Comparison of ENCODE assay signal across 9 mouse cellular contexts in the genomic region with DNA sequence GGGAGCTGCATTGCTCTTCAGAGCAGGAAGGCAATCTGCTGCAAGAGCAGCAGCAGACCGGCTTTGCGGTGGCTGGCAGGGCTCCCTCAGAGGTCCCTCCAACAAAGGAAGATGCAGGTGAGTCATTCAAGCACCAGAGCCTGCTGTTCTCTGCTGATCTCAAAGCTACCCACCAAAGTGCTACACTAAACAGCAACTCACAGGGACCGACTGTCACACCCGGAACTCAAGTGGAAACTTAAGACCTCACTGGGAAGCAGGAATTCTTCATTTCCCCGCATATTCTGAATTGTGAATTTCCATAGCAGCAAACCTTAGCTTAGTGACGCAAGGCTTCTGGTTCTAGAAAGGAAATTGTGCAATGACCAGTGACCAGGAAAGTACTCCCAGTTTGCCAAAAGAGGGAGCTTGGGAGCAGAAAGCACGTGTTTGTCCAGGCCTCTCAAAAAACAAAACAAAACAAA. TPM values are rescaled to one million over a fixed set of nuclear protein-coding genes. Genes with fewer than 3 reads are reported as not detected.
DNase-seq lines count a peak whose midpoint lies in the region; ATAC-seq and TF ChIP-seq lines count a peak whose summit lies in the region.
"Had no signal": no experiment of that assay in that cellular context is flagged by ENCODE, and none has a peak within 500 bp of the region (broad histone marks: within the 10 kb centered on the region; RNA-seq: fewer than 3 reads in every experiment).

No protein-coding gene starts in this region.

- H3K4me3 ChIP-seq in hindbrain, postnatal 0 days (ENCODE audit: low read length): no peak overlapping the region
- H3K4me3 ChIP-seq in hindbrain, embryonic 13.5 days: no peak overlapping the region
- H3K4me3 ChIP-seq in E14TG2a.4 (replicated peaks; ENCODE audit: low read length): no peak overlapping the region
- no peak overlapping the region for H3K4me3 ChIP-seq in heart, embryonic 10.5 days
- H3K4me3 ChIP-seq in neural tube, embryonic 15.5 days (replicated peaks): no peak overlapping the region
- H3K4me3 ChIP-seq: limb, embryonic 13.5 days had no signal

- no peak for ATAC-seq in hindbrain, postnatal 0 days
- ATAC-seq in hindbrain, embryonic 13.5 days (ENCODE audit: low FRiP score): no peak
- peak; percentile 56; the same call in 1 of the 2 replicates for ATAC-seq in cerebellum, adult (ENCODE audit: insufficient number of reproducible peaks, low FRiP score, low TSS enrichment)
- ATAC-seq in neural tube, embryonic 15.5 days (ENCODE audit: low FRiP score): no peak

- no peaks in the 10 kb centered on the region for H3K4me1 ChIP-seq in hindbrain, postnatal 0 days (ENCODE audit: insufficient read depth, low read length)
- peaks cover 4% of the 10 kb centered on the region; the same call in 1 of the 2 replicates for H3K4me1 ChIP-seq in hindbrain, embryonic 13.5 days (replicated peaks)
- peaks cover 16% of the 10 kb centered on the region for H3K4me1 ChIP-seq in E14TG2a.4 (replicated peaks; ENCODE audit: low read depth, low read length)
- peaks cover 36% of the 10 kb centered on the region for H3K4me1 ChIP-seq in heart, embryonic 10.5 days
- 0 out of 2 replicates have a peak, but pooled peaks cover 6% of the 10 kb centered on the region for H3K4me1 ChIP-seq in neural tube, embryonic 15.5 days

- H3K9ac ChIP-seq in hindbrain, postnatal 0 days (replicated peaks; ENCODE audit: low read length): no peak overlapping the region
- H3K9ac ChIP-seq in hindbrain, embryonic 13.5 days: no peak overlapping the region
- no peak overlapping the region for H3K9ac ChIP-seq in neural tube, embryonic 15.5 days (replicated peaks)
- H3K9ac ChIP-seq: limb, embryonic 13.5 days had no signal

- TF ChIP-seq CTCF in hindbrain, postnatal 0 days (IDR thresholded peaks at IDR 0.05; ENCODE audit: low read depth): peak; percentile 65
- peak; percentile 31 for TF ChIP-seq CTCF in E14TG2a.4 (conservative IDR thresholded peaks at IDR 0.05; ENCODE audit: low read length)

- peak overlapping the region; percentile 54; the same call in 1 of the 2 replicates for H3K27ac ChIP-seq in hindbrain, postnatal 0 days
- no peak overlapping the region for H3K27ac ChIP-seq in hindbrain, embryonic 13.5 days
- peak overlapping the region; percentile 56; the same call in 1 of the 2 replicates for H3K27ac ChIP-seq in heart, embryonic 10.5 days
- H3K27ac ChIP-seq in neural tube, embryonic 15.5 days (replicated peaks): no peak overlapping the region
- H3K27ac ChIP-seq: limb, embryonic 13.5 days had no signal

- H3K36me3 ChIP-seq in hindbrain, postnatal 0 days (ENCODE audit: insufficient read depth, low read length): no peaks in the 10 kb centered on the region
- peaks cover 6% of the 10 kb centered on the region; the same call in 1 of the 2 replicates for H3K36me3 ChIP-seq in hindbrain, embryonic 13.5 days
- H3K36me3 ChIP-seq in E14TG2a.4 (ENCODE audit: insufficient read depth, low read length): no peaks in the 10 kb centered on the region
- H3K36me3 ChIP-seq in heart, embryonic 10.5 days: peaks cover 8% of the 10 kb centered on the region; the same call in 1 of the 2 replicates
- no peaks in the 10 kb centered on the region for H3K36me3 ChIP-seq in neural tube, embryonic 15.5 days
- H3K36me3 ChIP-seq: limb, embryonic 13.5 days had no signal

- no peak overlapping the region for H3K4me2 ChIP-seq in hindbrain, postnatal 0 days (ENCODE audit: low read depth, low read length)
- no peak overlapping the region for H3K4me2 ChIP-seq in hindbrain, embryonic 13.5 days
- H3K4me2 ChIP-seq in neural tube, embryonic 15.5 days: no peak overlapping the region
- H3K4me2 ChIP-seq: limb, embryonic 13.5 days had no signal

- peak; percentile 68 for DNase-seq in hindbrain, postnatal 0 days (ENCODE audit: low spot score)
- DNase-seq in heart, embryonic 10.5 days (ENCODE audit: low spot score): no peak
- peak; percentile 55 for DNase-seq in large intestine, adult 2 months (ENCODE audit: low read depth, low spot score)
- peak; percentile 67 for DNase-seq in naive thymus-derived CD4-positive, alpha-beta T cell, adult 2 months (ENCODE audit: low read depth)

- H3K27me3 ChIP-seq in hindbrain, postnatal 0 days (ENCODE audit: insufficient read depth, low read length): no peaks in the 10 kb centered on the region
- H3K27me3 ChIP-seq in hindbrain, embryonic 13.5 days: no peaks in the 10 kb centered on the region
- no peaks in the 10 kb centered on the region for H3K27me3 ChIP-seq in E14TG2a.4 (ENCODE audit: insufficient read depth, low read length)
- H3K27me3 ChIP-seq in heart, embryonic 10.5 days (ENCODE audit: insufficient read depth, poor library complexity, severe bottlenecking): no peaks in the 10 kb centered on the region
- no peaks in the 10 kb centered on the region for H3K27me3 ChIP-seq in neural tube, embryonic 15.5 days (replicated peaks)
- H3K27me3 ChIP-seq: limb, embryonic 13.5 days had no signal

- WGBS in hindbrain, postnatal 0 days: 49% methylated on average over 7 of the region's 7 CpGs
- 69% methylated on average over 7 of the region's 7 CpGs for WGBS in hindbrain, embryonic 13.5 days
- 55% methylated on average over 7 of the region's 7 CpGs for WGBS in heart, embryonic 10.5 days
- 23% methylated on average over 7 of the region's 7 CpGs for WGBS in large intestine, adult 2 months
- WGBS in neural tube, embryonic 15.5 days: 51% methylated on average over 7 of the region's 7 CpGs

- H3K9me3 ChIP-seq in hindbrain, postnatal 0 days (ENCODE audit: low read length): no peaks in the 10 kb centered on the region
- H3K9me3 ChIP-seq in hindbrain, embryonic 13.5 days: no peaks in the 10 kb centered on the region
- no peaks in the 10 kb centered on the region for H3K9me3 ChIP-seq in E14TG2a.4 (ENCODE audit: low read length)
- H3K9me3 ChIP-seq in heart, embryonic 10.5 days: no peaks in the 10 kb centered on the region
- no peaks in the 10 kb centered on the region for H3K9me3 ChIP-seq in neural tube, embryonic 15.5 days (replicated peaks)
- H3K9me3 ChIP-seq: limb, embryonic 13.5 days had no signal

RNA-seq across cellular contexts. Expression of a gene that starts 45.3 kb away (rescaled TPM):
- 200 and 204 TPM in 2 replicates for total RNA-seq in hindbrain, postnatal 0 days (2014; rRNA removed)
- 46.2 and 47.4 TPM in 2 replicates for polyA plus RNA-seq in hindbrain, postnatal 0 days (2015; fragmentation: Nextera tagmentation; extraction: Ambion mirVana)
- 39.4 and 41.2 TPM in 2 replicates for polyA plus RNA-seq in hindbrain, embryonic 13.5 days (2015; fragmentation: Nextera tagmentation; extraction: Ambion mirVana)
- polyA plus RNA-seq in heart, embryonic 10.5 days (2016; fragmentation: Nextera tagmentation; extraction: Ambion mirVana): 205 and 235 TPM in 2 replicates
- polyA plus RNA-seq in large intestine, adult 2 months (2012; rRNA removed): 78.0 and 98.8 TPM in 2 replicates
- 49.4 and 52.0 TPM in 2 replicates for polyA plus RNA-seq in neural tube, embryonic 15.5 days (2015; fragmentation: Nextera tagmentation; extraction: Ambion mirVana)

Comparison
In these comparisons a context has a peak if more than half of its experiments do, and no peak if none do; other contexts are left out.
1. H3K27ac ChIP-seq: peak in hindbrain, postnatal 0 days (single experiment) and heart, embryonic 10.5 days (single experiment); none in hindbrain, embryonic 13.5 days (single experiment) and neural tube, embryonic 15.5 days (single experiment).